ENCODE assay signal across 30 mouse cellular contexts in genomic region chr8:11739082-11739481, GRCm38 (mm10). TPM values are rescaled to one million over a fixed set of nuclear protein-coding genes. Genes with fewer than 3 reads are reported as not detected.
DNase-seq lines count a peak whose midpoint lies in the region; ATAC-seq and TF ChIP-seq lines count a peak whose summit lies in the region.
"Had no signal": no experiment of that assay in that cellular context is flagged by ENCODE, and none has a peak within 500 bp of the region (broad histone marks: within the 10 kb centered on the region; RNA-seq: fewer than 3 reads in every experiment).

No protein-coding gene starts in this region.

- no peaks in the 10 kb centered on the region for H3K36me3 ChIP-seq in intestine, postnatal 0 days (ENCODE audit: control insufficient read depth, insufficient read depth)
- no peaks in the 10 kb centered on the region for H3K36me3 ChIP-seq in intestine, embryonic 15.5 days
- peaks cover 48% of the 10 kb centered on the region for H3K36me3 ChIP-seq in forebrain, postnatal 0 days (ENCODE audit: insufficient read depth)

- peak; percentile 11; the same call in 1 of the 2 replicates for TF ChIP-seq CTCF in cerebellum, adult 2 months (IDR thresholded peaks at IDR 0.05; ENCODE audit: borderline replicate concordance, insufficient read depth, low read depth, low read length)
- peak; percentile 54 for TF ChIP-seq CTCF in intestine, postnatal 0 days (IDR thresholded peaks at IDR 0.05; ENCODE audit: low read depth)
- peak; percentile 8 for TF ChIP-seq CTCF in left cerebral cortex, adult 2 months (IDR thresholded peaks at IDR 0.05)
- TF ChIP-seq CTCF in cortical plate, adult 2 months (IDR thresholded peaks at IDR 0.05; ENCODE audit: extremely low read depth, insufficient read depth, low read length) = 0 out of 2 replicates have a peak, but pooled peaks have one; percentile 22
- no peak for TF ChIP-seq CTCF in forebrain, postnatal 0 days (IDR thresholded peaks at IDR 0.05; ENCODE audit: low read depth)

- H3K27ac ChIP-seq in cerebellum, adult 2 months (ENCODE audit: insufficient read depth, low read length) = no peak overlapping the region
- H3K27ac ChIP-seq in intestine, postnatal 0 days (ENCODE audit: low read depth, low read length) = no peak overlapping the region
- no peak overlapping the region for H3K27ac ChIP-seq in intestine, embryonic 15.5 days
- H3K27ac ChIP-seq in left cerebral cortex, adult 2 months = no peak overlapping the region
- no peak overlapping the region for H3K27ac ChIP-seq in cortical plate, adult 2 months (ENCODE audit: insufficient read depth, low read length)
- no peak overlapping the region for H3K27ac ChIP-seq in forebrain, postnatal 0 days (ENCODE audit: low read depth, low read length)
- H3K27ac ChIP-seq: embryonic facial prominence, embryonic 15.5 days; forebrain, embryonic 15.5 days; hindbrain, embryonic 13.5 days had no signal

- H3K4me2 ChIP-seq in intestine, postnatal 0 days (replicated peaks; ENCODE audit: low read depth) = no peak overlapping the region
- H3K4me2 ChIP-seq in intestine, embryonic 15.5 days (replicated peaks) = no peak overlapping the region
- H3K4me2 ChIP-seq in forebrain, postnatal 0 days (ENCODE audit: low read depth) = no peak overlapping the region
- H3K4me2 ChIP-seq: embryonic facial prominence, embryonic 15.5 days; forebrain, embryonic 15.5 days; heart, embryonic 11.5 days; hindbrain, embryonic 13.5 days had no signal

- H3K9me3 ChIP-seq in intestine, postnatal 0 days (ENCODE audit: control insufficient read depth) = no peaks in the 10 kb centered on the region
- no peaks in the 10 kb centered on the region for H3K9me3 ChIP-seq in intestine, embryonic 15.5 days
- H3K9me3 ChIP-seq in forebrain, postnatal 0 days (ENCODE audit: low read length) = no peaks in the 10 kb centered on the region
- H3K9me3 ChIP-seq: embryonic facial prominence, embryonic 15.5 days; forebrain, embryonic 15.5 days; hindbrain, embryonic 13.5 days had no signal

- DNase-seq in cerebellum, adult 2 months = no peak
- no peak for DNase-seq in cerebellum, postnatal 14 days
- DNase-seq in left cerebral cortex, adult 2 months (ENCODE audit: extremely low spot score in 1 of 2, low spot score in 2 of 2) = no peak
- DNase-seq in left cerebral cortex, postnatal 25 days (ENCODE audit: low spot score in 2 of 2) = no peak
- DNase-seq in forebrain, postnatal 0 days = no peak
- DNase-seq: adrenal gland, postnatal 14 days; B cell, adult 2 months; cerebellum, adult 11-12 months; cerebellum, adult 9-11 months; embryo, embryonic 11 days; gastrocnemius, postnatal 10 days; heart, adult 18-20 months; heart, postnatal 4 days had no signal

- peaks cover 39% of the 10 kb centered on the region for H3K4me1 ChIP-seq in cerebellum, adult 2 months (ENCODE audit: control insufficient read depth, insufficient read depth, low read length)
- no peaks in the 10 kb centered on the region for H3K4me1 ChIP-seq in intestine, postnatal 0 days (replicated peaks; ENCODE audit: control insufficient read depth, insufficient read depth, low read length)
- no peaks in the 10 kb centered on the region for H3K4me1 ChIP-seq in intestine, embryonic 15.5 days (replicated peaks)
- no peaks in the 10 kb centered on the region for H3K4me1 ChIP-seq in cortical plate, adult 2 months (ENCODE audit: control insufficient read depth, insufficient read depth, low read length)
- H3K4me1 ChIP-seq in forebrain, postnatal 0 days (ENCODE audit: insufficient read depth) = no peaks in the 10 kb centered on the region

- 89% methylated on average over 5 of the region's 5 CpGs for WGBS in cerebellum, adult 2 months
- 75% methylated on average over 5 of the region's 5 CpGs for WGBS in intestine, postnatal 0 days
- WGBS in intestine, embryonic 15.5 days = 77% methylated on average over 5 of the region's 5 CpGs
- 91% methylated on average over 5 of the region's 5 CpGs for WGBS in forebrain, postnatal 0 days

- intact Hi-C loops in left cerebral cortex, adult 2 months (cut with DNase I) = no loop called here
- intact Hi-C loops in left cerebral cortex, postnatal 25 days (cut with DNase I) = no loop called here

- H3K27me3 ChIP-seq in cerebellum, adult 2 months (ENCODE audit: control insufficient read depth, insufficient read depth, low read length) = no peaks in the 10 kb centered on the region
- H3K27me3 ChIP-seq in intestine, postnatal 0 days (replicated peaks; ENCODE audit: control insufficient read depth, insufficient read depth, low read length) = no peaks in the 10 kb centered on the region
- no peaks in the 10 kb centered on the region for H3K27me3 ChIP-seq in intestine, embryonic 15.5 days (replicated peaks)
- H3K27me3 ChIP-seq in forebrain, postnatal 0 days (ENCODE audit: insufficient read depth, low read length) = no peaks in the 10 kb centered on the region
- H3K27me3 ChIP-seq: embryonic facial prominence, embryonic 15.5 days; forebrain, embryonic 15.5 days; hindbrain, embryonic 13.5 days had no signal

- ATAC-seq in intestine, postnatal 0 days = no peak
- no peak for ATAC-seq in intestine, embryonic 15.5 days
- no peak for ATAC-seq in forebrain, postnatal 0 days
- ATAC-seq: activated CD4-positive, CD25-positive, alpha-beta regulatory T cell, adult 4 months; CD4-positive, CD25-positive, alpha-beta regulatory T cell, adult 4 months; forebrain, embryonic 15.5 days; Patski had no signal

- H3K9ac ChIP-seq in intestine, postnatal 0 days (ENCODE audit: low read depth, low read length) = no peak overlapping the region
- H3K9ac ChIP-seq in intestine, embryonic 15.5 days = no peak overlapping the region
- no peak overlapping the region for H3K9ac ChIP-seq in forebrain, postnatal 0 days
- H3K9ac ChIP-seq: embryonic facial prominence, embryonic 15.5 days; forebrain, embryonic 15.5 days; hindbrain, embryonic 13.5 days had no signal

- no peak for TF ChIP-seq POLR2A in cerebellum, adult 2 months (IDR thresholded peaks at IDR 0.05; ENCODE audit: borderline replicate concordance, insufficient read depth, low read length)
- no peak for TF ChIP-seq POLR2A in cortical plate, adult 2 months (IDR thresholded peaks at IDR 0.05; ENCODE audit: extremely low read depth, insufficient read depth, low read length)

- H3K4me3 ChIP-seq in cerebellum, adult 2 months (replicated peaks; ENCODE audit: insufficient read depth, low read depth, low read length) = no peak overlapping the region
- no peak overlapping the region for H3K4me3 ChIP-seq in intestine, postnatal 0 days (ENCODE audit: low read depth, low read length)
- no peak overlapping the region for H3K4me3 ChIP-seq in intestine, embryonic 15.5 days (replicated peaks)
- H3K4me3 ChIP-seq in left cerebral cortex, adult 2 months = no peak overlapping the region
- no peak overlapping the region for H3K4me3 ChIP-seq in cortical plate, adult 2 months (ENCODE audit: insufficient read depth, low read length)
- H3K4me3 ChIP-seq in forebrain, postnatal 0 days (ENCODE audit: low read depth, low read length) = no peak overlapping the region
- H3K4me3 ChIP-seq: embryonic facial prominence, embryonic 15.5 days; erythroblast, embryonic 14.5 days; forebrain, embryonic 15.5 days; hindbrain, embryonic 13.5 days had no signal

RNA-seq across cellular contexts. Expression of gene Arhgef7, which starts 11.6 kb away (rescaled TPM):
- 134 and 151 TPM in 2 replicates for polyA plus RNA-seq in cerebellum, adult 2 months (2012; rRNA removed)
- 14.5 and 14.9 TPM in 2 replicates for polyA plus RNA-seq in intestine, postnatal 0 days (2015; fragmentation: Nextera tagmentation; extraction: Ambion mirVana)
- 27.7 and 28.4 TPM in 2 replicates for polyA plus RNA-seq in intestine, embryonic 15.5 days (2015; fragmentation: Nextera tagmentation; extraction: Ambion mirVana)
- total RNA-seq in left cerebral cortex, adult 2 months (2021) = 100 to 1,000 TPM; 129 to 140 TPM
- 100 to 1,000 TPM; 137 to 142 TPM for total RNA-seq in left cerebral cortex, postnatal 25 days (2021)
- 71.1 and 75.9 TPM in 2 replicates for polyA plus RNA-seq in cortical plate, adult 2 months (2012; rRNA removed)
- total RNA-seq in forebrain, postnatal 0 days (2014; rRNA removed) = 100 and 114 TPM in 2 replicates
- polyA plus RNA-seq in forebrain, postnatal 0 days (2015; fragmentation: Nextera tagmentation; extraction: Ambion mirVana) = 50.3 and 59.5 TPM in 2 replicates

RNA-seq across cellular contexts. Expression of gene 1700016D06Rik, which starts 38.2 kb away (rescaled TPM):
- not detected in 2 replicates for polyA plus RNA-seq in cerebellum, adult 2 months (2012; rRNA removed)
- not detected in 2 replicates for polyA plus RNA-seq in intestine, postnatal 0 days (2015; fragmentation: Nextera tagmentation; extraction: Ambion mirVana)
- polyA plus RNA-seq in intestine, embryonic 15.5 days (2015; fragmentation: Nextera tagmentation; extraction: Ambion mirVana) = not detected in 2 replicates
- not detected for total RNA-seq in left cerebral cortex, adult 2 months (2021)
- total RNA-seq in left cerebral cortex, postnatal 25 days (2021) = not detected
- not detected in 2 replicates for polyA plus RNA-seq in cortical plate, adult 2 months (2012; rRNA removed)
- not detected in 2 replicates for total RNA-seq in forebrain, postnatal 0 days (2014; rRNA removed)
- polyA plus RNA-seq in forebrain, postnatal 0 days (2015; fragmentation: Nextera tagmentation; extraction: Ambion mirVana) = 0.22 TPM in 1 of 2 replicates, not detected in the other
- total RNA-seq: adrenal gland, adult 18-20 months; adrenal gland, postnatal 14 days; gastrocnemius, postnatal 10 days; gastrocnemius, postnatal 4 days; heart, adult 18-20 months; heart, postnatal 4 days had no signal
- polyA plus RNA-seq: embryonic facial prominence, embryonic 11.5 days; embryonic facial prominence, embryonic 15.5 days; erythroblast, embryonic 14.5 days; forebrain, embryonic 11.5 days; frontal cortex, adult 2 months; heart, embryonic 11.5 days; heart, embryonic 16.5 days; hindbrain, embryonic 13.5 days; Patski had no signal
